Mouse (Mus musculus) stomach, adult 2 months (tissue): Measurements from ENCODE around the gene Prkar1a. TPM values are rescaled to one million over a fixed set of nuclear protein-coding genes. Genes with fewer than 3 reads are reported as not detected.

Experiments used
- polyA plus RNA-seq: library from polyadenylated mRNA; depleted of rRNA; stranded (reverse); fragments of >200 nt; gene quantifications from 2 replicates; pipeline ENCODE4 v1.2.3, GENCODE M21; 2012; rRNA removed

Prkar1a gene
- 32.3 and 37.1 TPM in 2 replicates for polyA plus RNA-seq

DNA sequence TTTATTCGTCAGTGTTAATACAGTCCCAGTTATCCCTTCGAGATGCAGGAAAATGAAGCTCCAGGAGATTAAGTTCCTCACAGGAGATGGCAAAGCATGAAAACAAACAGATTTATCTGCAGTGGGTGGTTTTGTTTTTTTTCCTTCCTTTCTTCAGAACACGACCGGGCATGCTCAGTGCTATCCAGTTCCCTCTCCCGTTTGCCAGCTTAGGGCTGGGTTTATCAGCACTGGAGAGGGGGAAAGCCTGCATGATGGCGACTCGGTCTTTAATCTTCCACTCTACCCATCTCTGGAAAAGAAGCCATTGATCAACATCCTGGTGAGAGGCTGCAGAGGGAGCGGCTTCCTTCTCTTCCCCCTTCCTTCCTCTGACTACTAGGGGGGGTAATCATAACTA is at the start of gene Prkar1a:
Gene Prkar1a, plus strand, starts transcription at position 200 of the 400 bp plus-strand sequence.

DNA sequence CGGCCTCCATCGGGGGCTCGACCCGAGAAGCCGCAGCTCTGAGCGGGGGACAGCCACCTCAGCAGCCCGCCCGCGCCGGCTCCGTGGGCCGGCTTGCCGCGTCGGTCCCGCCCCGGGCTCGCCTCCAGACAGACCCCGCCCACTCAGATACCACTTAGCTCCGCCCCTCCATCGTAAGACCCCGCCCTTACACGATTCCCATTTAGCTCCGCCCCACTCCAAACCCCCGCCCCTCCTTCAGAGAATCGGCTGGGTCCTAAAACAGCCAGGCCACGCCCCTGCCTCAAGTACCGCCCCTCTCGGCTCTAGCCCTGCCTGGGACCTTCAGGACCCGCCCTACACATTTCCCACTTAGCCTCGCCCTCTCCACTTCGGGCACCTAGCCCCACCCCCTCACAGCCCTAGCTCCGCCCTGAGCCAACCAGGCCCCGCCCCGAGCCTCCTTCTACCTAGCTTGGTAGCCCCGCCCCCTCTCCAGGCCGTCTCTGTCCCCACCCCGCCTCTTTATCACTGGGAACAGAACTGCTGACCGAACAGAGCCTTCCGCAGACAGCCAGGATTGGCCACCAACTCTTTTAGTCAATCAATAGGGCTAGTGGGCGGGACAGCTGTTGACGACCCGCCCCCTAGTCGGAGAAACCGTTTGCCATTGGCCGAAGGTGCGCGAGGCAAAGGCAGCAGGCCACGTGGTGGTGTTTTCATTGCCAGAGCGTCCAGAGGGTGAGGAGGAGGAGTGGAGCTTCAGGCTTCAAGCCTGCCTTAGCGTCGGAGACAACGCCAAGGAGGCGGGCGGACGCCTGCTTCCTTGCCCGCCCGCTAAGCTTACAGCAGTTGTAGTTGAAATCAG is 37.7 kb upstream of the Prkar1a start, which contains the start of gene Wipi1:
Gene Wipi1, minus strand, starts transcription at position 665 of the 847 bp plus-strand sequence.

Other genes with a start within 250 kb of the Prkar1a start
- not detected in 2 replicates for gene 9930022D16Rik, start 235.5 kb upstream of the Prkar1a start, polyA plus RNA-seq
- 5.4 and 7.3 TPM in 2 replicates for gene Amz2, start 223.5 kb upstream of the Prkar1a start, polyA plus RNA-seq
- gene Arsg, start 176.0 kb upstream of the Prkar1a start, polyA plus RNA-seq: 0.75 and 0.98 TPM in 2 replicates
- 0.76 and 0.87 TPM in 2 replicates for gene Slc16a6, start 175.8 kb upstream of the Prkar1a start, polyA plus RNA-seq
- gene Wipi1, start 37.4 kb upstream of the Prkar1a start, polyA plus RNA-seq: 5.5 and 7.8 TPM in 2 replicates
- gene Fam20a, start 72.9 kb downstream of the Prkar1a start, polyA plus RNA-seq: 6.0 and 6.5 TPM in 2 replicates
- gene 1700012B07Rik, start 178.6 kb downstream of the Prkar1a start, polyA plus RNA-seq: not detected in 2 replicates